Mouse (Mus musculus): ENCODE data around the gene Gm6583. TPM values are rescaled to one million over a fixed set of nuclear protein-coding genes. Genes with fewer than 3 reads are reported as not detected.
A peak's percentile ranks its signal among the peaks of the same experiment; 100 is the strongest.

The Gm6583 gene
- not detected in 2 replicates for polyA plus RNA-seq (2011; ENCODE audit: insufficient read length, low read depth, missing spikeins)

- TF ChIP-seq POLR2A (IDR thresholded peaks at IDR 0.05; ENCODE audit: low read depth, low read length) (no peak), CTCF (IDR thresholded peaks at IDR 0.05; ENCODE audit: borderline replicate concordance, insufficient read depth, low read length) (no peak)
- Histone ChIP-seq H3K4me3 (ENCODE audit: insufficient read depth, low read length) (no peak within 1 kb of the TSS), H3K27ac (ENCODE audit: insufficient read depth, low read length) (no peak within 1 kb of the TSS), H3K4me1 (ENCODE audit: control insufficient read depth, insufficient read depth, low read length) (no peaks in the 10 kb centered on the region)
Observed at GRCm38 (mm10) chr5:112355910-112356309, at the start of gene Gm6583. Gm6583 (minus strand) TSS chr5:112356033.

DNA sequence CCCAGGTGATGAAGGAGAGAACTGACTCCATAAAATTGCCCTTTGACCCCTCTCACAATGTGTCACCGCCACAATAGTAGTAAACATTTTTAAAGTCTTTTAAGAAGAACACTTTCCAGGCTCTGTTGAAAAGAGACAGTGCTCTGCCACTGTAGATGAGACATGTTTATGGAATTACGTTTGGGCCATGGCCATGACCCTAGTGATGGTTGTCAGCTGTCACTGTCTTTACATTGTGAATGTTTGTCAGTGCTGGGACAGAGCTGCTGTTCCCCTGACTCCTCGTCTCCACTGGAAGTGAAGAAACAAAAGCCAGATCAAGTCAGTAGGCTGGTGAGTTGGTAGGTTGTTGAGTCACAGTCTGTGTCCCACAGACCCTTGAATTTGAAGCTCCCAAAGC, 46.6 kb upstream of the Gm6583 start:
- TF ChIP-seq CTCF (IDR thresholded peaks at IDR 0.05; ENCODE audit: borderline replicate concordance, insufficient read depth, low read length) (no peak), POLR2A (IDR thresholded peaks at IDR 0.05; ENCODE audit: low read depth, low read length) (no peak)
- Histone ChIP-seq H3K4me3 (ENCODE audit: insufficient read depth, low read length) (no peak overlapping the region), H3K27ac (ENCODE audit: insufficient read depth, low read length) (no peak overlapping the region), H3K4me1 (ENCODE audit: control insufficient read depth, insufficient read depth, low read length) (no peaks in the 10 kb centered on the region)

DNA sequence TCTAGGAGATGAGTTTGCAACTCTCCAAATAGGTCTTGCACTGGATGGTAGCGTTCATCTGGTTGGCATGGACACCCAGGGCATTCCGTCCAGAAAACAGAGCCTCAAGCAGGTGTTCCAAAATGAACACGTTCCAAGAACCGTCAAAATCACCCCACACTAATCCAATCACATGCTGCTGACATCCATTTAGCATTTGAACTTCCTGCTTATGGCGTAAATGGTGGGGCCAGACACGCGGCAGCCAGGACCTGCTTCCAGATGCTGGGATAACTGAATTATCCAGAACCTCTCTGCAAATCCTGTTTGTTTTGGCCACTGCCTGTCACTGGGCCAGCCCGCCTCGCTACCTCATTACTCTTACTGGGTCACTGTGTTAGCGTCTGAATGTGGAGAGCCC, 43.5 kb upstream of the Gm6583 start:
- no peak for TF ChIP-seq CTCF (IDR thresholded peaks at IDR 0.05; ENCODE audit: borderline replicate concordance, insufficient read depth, low read length)
- Histone ChIP-seq H3K4me1 (ENCODE audit: control insufficient read depth, insufficient read depth, low read length) (no peaks in the 10 kb centered on the region), H3K4me3 (ENCODE audit: insufficient read depth, low read length) (no peak overlapping the region), H3K27ac (ENCODE audit: insufficient read depth, low read length) (no peak overlapping the region)

DNA sequence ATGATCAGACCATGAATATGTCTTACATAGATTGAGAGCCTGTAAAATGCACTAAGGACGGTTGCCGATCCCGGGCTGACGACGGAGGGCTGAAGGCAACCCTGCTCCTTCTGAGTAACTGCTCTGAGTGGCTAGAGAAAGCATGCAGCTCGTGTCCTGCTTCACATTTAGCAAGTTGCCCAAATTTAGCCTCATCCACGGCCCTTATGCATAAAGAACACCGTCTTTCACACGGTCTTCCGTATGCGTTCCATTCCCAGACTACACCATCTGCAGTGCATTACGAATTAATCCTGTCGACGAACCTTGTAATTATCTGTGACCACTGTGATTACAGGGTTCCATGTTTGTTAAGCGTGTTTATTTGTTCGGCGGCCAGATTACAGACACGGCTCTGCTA, 40.2 kb upstream of the Gm6583 start:
- no peak for TF ChIP-seq POLR2A (IDR thresholded peaks at IDR 0.05; ENCODE audit: low read depth, low read length)
- TF ChIP-seq CTCF (IDR thresholded peaks at IDR 0.05; ENCODE audit: borderline replicate concordance, insufficient read depth, low read length) = no peak
- no peaks in the 10 kb centered on the region for H3K4me1 ChIP-seq (ENCODE audit: control insufficient read depth, insufficient read depth, low read length)

DNA sequence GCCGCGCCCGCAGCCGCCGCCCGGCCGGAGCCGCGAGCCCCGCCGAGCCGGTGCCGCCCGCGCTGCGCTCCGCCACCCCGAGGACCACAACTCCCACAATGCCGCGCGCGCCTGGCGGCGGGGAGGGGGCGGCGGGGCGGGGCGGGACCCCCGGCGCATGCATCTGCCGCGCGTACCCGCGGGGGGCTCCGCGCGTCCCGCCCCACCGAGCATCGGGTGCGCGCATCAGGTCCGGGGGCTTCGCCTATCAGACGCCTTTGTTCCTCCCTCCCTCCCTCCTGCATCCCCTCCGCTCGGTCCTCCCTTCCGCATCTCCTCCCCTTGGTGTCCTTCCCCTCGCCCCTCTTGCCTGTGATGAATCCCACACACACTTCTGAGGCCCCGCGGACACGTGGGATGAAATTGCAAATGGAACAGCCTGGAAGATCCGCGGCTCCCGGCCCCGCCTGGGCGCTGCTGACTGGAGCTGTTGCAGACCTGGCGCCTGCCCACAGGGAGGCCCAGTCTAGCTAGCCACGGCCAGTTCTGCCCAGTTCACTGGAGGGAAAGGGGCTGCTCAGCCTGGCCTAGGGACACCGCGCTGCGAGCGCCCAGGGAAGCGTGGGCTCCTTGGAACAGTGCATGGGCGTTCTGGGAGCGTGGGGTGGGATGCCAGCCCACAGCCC, 39.1 kb upstream of the Gm6583 start, which contains the start of gene Asphd2:
Gene Asphd2 (minus strand): TSS at position 88 of the 665 bp plus-strand sequence.
- peak within 1 kb of the TSS; percentile 60 for H3K4me3 ChIP-seq (ENCODE audit: insufficient read depth, low read length)
- H3K27ac ChIP-seq (ENCODE audit: insufficient read depth, low read length) = no peak within 1 kb of the TSS
- no peak for TF ChIP-seq CTCF (IDR thresholded peaks at IDR 0.05; ENCODE audit: borderline replicate concordance, insufficient read depth, low read length)
- peak; percentile 37 for TF ChIP-seq POLR2A (IDR thresholded peaks at IDR 0.05; ENCODE audit: low read depth, low read length)
- no peaks in the 10 kb centered on the region for H3K4me1 ChIP-seq (ENCODE audit: control insufficient read depth, insufficient read depth, low read length)

More for the DNA sequence above, 40.2 kb upstream of the Gm6583 start:
- Histone ChIP-seq H3K4me3 (ENCODE audit: insufficient read depth, low read length) (no peak overlapping the region), H3K27ac (ENCODE audit: insufficient read depth, low read length) (no peak overlapping the region)

DNA sequence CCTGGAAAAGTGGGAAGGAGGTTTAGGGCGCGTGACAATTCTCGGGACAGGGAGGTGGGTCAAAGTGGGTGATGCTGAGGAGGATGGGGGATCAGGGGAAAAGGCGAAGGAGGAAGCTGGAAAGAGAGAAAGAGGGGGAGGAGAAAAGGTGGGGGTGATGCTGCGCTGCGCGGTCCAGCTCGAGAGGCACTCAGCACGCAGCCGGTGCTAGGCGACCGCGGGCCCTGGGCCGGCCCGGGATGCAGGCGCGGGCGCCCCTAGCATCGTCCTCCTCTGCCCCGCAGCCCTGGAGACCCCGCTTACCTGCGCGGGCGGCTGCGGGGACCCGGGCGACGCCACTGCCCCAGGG, 38.6 kb upstream of the Gm6583 start:
- TF ChIP-seq CTCF (IDR thresholded peaks at IDR 0.05; ENCODE audit: borderline replicate concordance, insufficient read depth, low read length) (no peak), POLR2A (IDR thresholded peaks at IDR 0.05; ENCODE audit: low read depth, low read length) (no peak)
- H3K27ac ChIP-seq (ENCODE audit: insufficient read depth, low read length) = no peak overlapping the region
- H3K4me3 ChIP-seq (ENCODE audit: insufficient read depth, low read length) = peak overlapping the region; percentile 38
- H3K4me1 ChIP-seq (ENCODE audit: control insufficient read depth, insufficient read depth, low read length) = no peaks in the 10 kb centered on the region

GRCm38 (mm10) chr5:112393741-112394414, 38.0 kb upstream of the Gm6583 start:
- Histone ChIP-seq H3K4me1 (ENCODE audit: control insufficient read depth, insufficient read depth, low read length) (no peaks in the 10 kb centered on the region), H3K4me3 (ENCODE audit: insufficient read depth, low read length) (peak overlapping the region; percentile 38), H3K27ac (ENCODE audit: insufficient read depth, low read length) (no peak overlapping the region)
- TF ChIP-seq POLR2A (IDR thresholded peaks at IDR 0.05; ENCODE audit: low read depth, low read length) (no peak), CTCF (IDR thresholded peaks at IDR 0.05; ENCODE audit: borderline replicate concordance, insufficient read depth, low read length) (no peak)

GRCm38 (mm10) chr5:112391676-112392323, 36.0 kb upstream of the Gm6583 start:
- TF ChIP-seq POLR2A (IDR thresholded peaks at IDR 0.05; ENCODE audit: low read depth, low read length) (no peak), CTCF (IDR thresholded peaks at IDR 0.05; ENCODE audit: borderline replicate concordance, insufficient read depth, low read length) (no peak)
- Histone ChIP-seq H3K27ac (ENCODE audit: insufficient read depth, low read length) (no peak overlapping the region), H3K4me1 (ENCODE audit: control insufficient read depth, insufficient read depth, low read length) (no peaks in the 10 kb centered on the region), H3K4me3 (ENCODE audit: insufficient read depth, low read length) (no peak overlapping the region)

GRCm38 (mm10) chr5:112391002-112391401, 35.2 kb upstream of the Gm6583 start:
- TF ChIP-seq POLR2A (IDR thresholded peaks at IDR 0.05; ENCODE audit: low read depth, low read length) (no peak), CTCF (IDR thresholded peaks at IDR 0.05; ENCODE audit: borderline replicate concordance, insufficient read depth, low read length) (no peak)
- Histone ChIP-seq H3K4me1 (ENCODE audit: control insufficient read depth, insufficient read depth, low read length) (no peaks in the 10 kb centered on the region), H3K4me3 (ENCODE audit: insufficient read depth, low read length) (no peak overlapping the region), H3K27ac (ENCODE audit: insufficient read depth, low read length) (no peak overlapping the region)

DNA sequence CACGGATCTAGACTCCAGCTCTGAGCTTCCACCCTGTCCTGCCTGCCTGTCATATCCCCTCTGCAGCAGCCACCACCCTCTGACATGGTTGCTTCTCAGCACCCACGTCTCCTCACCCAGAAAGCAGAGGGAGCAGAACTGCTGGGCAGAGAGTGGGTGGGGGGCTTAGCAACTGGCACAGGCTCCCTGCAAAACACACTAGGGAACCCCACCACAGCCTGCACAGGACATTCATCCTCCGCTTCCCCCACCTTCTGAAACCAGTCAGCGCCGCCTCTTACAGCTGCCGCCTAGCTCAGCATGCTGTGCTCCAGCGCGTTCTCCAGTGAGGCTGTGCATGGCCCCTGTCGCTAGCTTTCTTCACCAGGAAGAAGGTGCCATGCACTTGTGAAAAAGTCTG, 33.5 kb upstream of the Gm6583 start:
- no peak for TF ChIP-seq POLR2A (IDR thresholded peaks at IDR 0.05; ENCODE audit: low read depth, low read length)
- no peak for TF ChIP-seq CTCF (IDR thresholded peaks at IDR 0.05; ENCODE audit: borderline replicate concordance, insufficient read depth, low read length)
- Histone ChIP-seq H3K27ac (ENCODE audit: insufficient read depth, low read length) (no peak overlapping the region), H3K4me1 (ENCODE audit: control insufficient read depth, insufficient read depth, low read length) (no peaks in the 10 kb centered on the region), H3K4me3 (ENCODE audit: insufficient read depth, low read length) (no peak overlapping the region)

Data from embryonic fibroblast, embryonic 13.5 days (primary cell).